Mouse (Mus musculus) intestine, embryonic 16.5 days (tissue): Measurements from ENCODE around the gene Actr3b. TPM values are rescaled to one million over a fixed set of nuclear protein-coding genes. Genes with fewer than 3 reads are reported as not detected.
"Not testable (repeated sequence)": the region's sequence is repeated elsewhere in the genome, so short reads cannot be mapped to it uniquely, and the experiment has no call there.

Experiments used
- ATAC-seq: fragments of 200-750 bp; cut with Nextera tagmentation; 2 replicates; pipeline ENCODE4 v1.8.0; 2017; ENCODE audit warnings: moderate TSS enrichment, moderate library complexity
- H3K27ac ChIP-seq: fragments of 300-500 bp; sonication (generic); 2 replicates; pipeline ENCODE4 v1.5.1; 2014; ENCODE audit warnings: mild to moderate bottlenecking, low read length
- H3K27me3 ChIP-seq: fragments of 300-500 bp; sonication (generic); replicated peaks from 2 replicates; pipeline ENCODE4 v1.6.1; 2014; ENCODE audit warnings: low read length, control low read depth, mixed read lengths; ENCODE audit not compliant: control insufficient read depth, insufficient read depth
- H3K36me3 ChIP-seq: fragments of 300-500 bp; sonication (generic); 2 replicates; pipeline ENCODE4 v1.6.1; 2014; ENCODE audit warnings: low read length, control low read depth; ENCODE audit not compliant: control insufficient read depth, insufficient read depth
- H3K4me1 ChIP-seq: fragments of 300-500 bp; sonication (generic); 2 replicates; pipeline ENCODE4 v1.6.1; 2014; ENCODE audit warnings: low read length, control low read depth, mixed read lengths; ENCODE audit not compliant: control insufficient read depth, insufficient read depth
- H3K4me2 ChIP-seq: fragments of 300-500 bp; sonication (generic); 2 replicates; pipeline ENCODE4 v1.6.1; 2014; ENCODE audit warnings: low read depth, low read length, control low read depth
- H3K4me3 ChIP-seq: fragments of 300-500 bp; sonication (generic); 2 replicates; pipeline ENCODE4 v1.5.1; 2014; ENCODE audit warnings: mild to moderate bottlenecking, low read length
- H3K9ac ChIP-seq: fragments of 300-500 bp; sonication (generic); 2 replicates; pipeline ENCODE4 v1.6.1; 2014; ENCODE audit warnings: low read depth, low read length
- H3K9me3 ChIP-seq: fragments of 300-500 bp; sonication (generic); 2 replicates; pipeline ENCODE4 v1.6.1; 2016; ENCODE audit warnings: low read length, control low read depth; ENCODE audit not compliant: control insufficient read depth
- WGBS: fragments of 180-500 bp; shearing (Covaris S2); extraction: QIAGEN DNeasy Blood & Tissue Kit; methylation state at CpG from one replicate; pipeline ENCODE4 v1.1.7; 2014; 5-methylcytosine and 5-hydroxymethylcytosine counted together
- polyA plus RNA-seq: library from polyadenylated mRNA; unstranded; fragments of >200 nt; fragmentation: Nextera tagmentation; extraction: Ambion mirVana; gene quantifications from 2 replicates; pipeline ENCODE4 v1.2.1, GENCODE M21; 2015

Actr3b gene
- polyA plus RNA-seq, 1 experiment from 2014 or later = 2.6 TPM

DNA sequence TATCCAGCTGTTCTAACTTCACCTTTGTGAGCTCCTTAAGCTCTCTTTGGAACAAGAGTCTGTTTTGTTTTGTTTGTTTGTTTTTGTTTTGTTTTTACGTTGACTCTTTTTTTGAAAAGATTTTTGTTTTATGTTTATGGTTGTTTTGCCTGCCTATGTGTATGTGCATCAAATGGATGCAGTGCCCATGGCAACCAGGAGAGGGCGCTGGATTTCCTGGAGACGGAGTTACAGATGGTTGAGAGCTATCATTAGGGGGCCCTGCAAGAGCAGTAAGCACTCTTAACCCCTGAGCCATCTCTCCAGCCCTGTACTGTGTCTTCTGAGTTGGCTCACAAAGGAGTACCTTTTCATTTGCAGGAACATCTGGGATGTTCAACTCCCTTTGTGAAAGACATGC lies 110.8 kb downstream of the Actr3b start:
- WGBS = 46% methylated on average over 3 of the region's 3 CpGs
- H3K4me3 ChIP-seq = no peak overlapping the region

DNA sequence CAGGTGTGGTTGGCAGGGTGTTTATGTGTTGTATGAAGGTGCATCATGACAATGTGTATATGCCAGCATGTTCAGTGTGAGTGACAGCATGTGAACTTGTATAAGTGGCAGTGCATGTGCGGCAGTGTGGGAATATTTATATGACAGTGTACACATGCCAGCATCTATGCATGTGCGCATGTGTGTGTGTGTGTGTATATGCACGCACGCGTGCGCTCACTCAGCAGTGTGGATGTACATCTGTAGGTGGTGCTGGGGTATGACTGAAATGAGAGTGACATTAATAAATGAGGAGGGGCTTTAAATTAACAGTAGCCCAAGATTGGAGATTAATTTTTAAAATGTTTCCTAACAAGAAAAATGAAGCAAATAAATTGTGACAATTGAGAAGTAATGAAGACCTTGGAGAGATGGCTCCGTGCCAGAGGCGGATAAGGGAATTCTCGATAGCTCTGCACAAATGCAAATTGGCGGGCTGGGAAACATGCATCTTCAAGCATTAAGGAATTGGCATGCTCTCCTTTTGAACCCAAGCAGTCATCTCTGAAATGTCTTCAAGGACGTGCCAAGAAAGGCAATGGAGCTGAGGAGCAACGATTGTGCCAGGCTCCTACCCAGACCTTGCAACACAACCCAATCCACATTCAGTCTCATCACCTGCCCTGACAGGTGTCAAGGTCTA lies 111.7 kb downstream of the Actr3b start:
- H3K4me3 ChIP-seq = no peak overlapping the region
- no peak overlapping the region for H3K9ac ChIP-seq
- no peaks in the 10 kb centered on the region for H3K4me1 ChIP-seq
- H3K4me2 ChIP-seq = no peak overlapping the region
- H3K27me3 ChIP-seq = no peaks in the 10 kb centered on the region
- ATAC-seq = no peak
- H3K27ac ChIP-seq = no peak overlapping the region
- no peaks in the 10 kb centered on the region for H3K36me3 ChIP-seq
- H3K9me3 ChIP-seq = no peaks in the 10 kb centered on the region
- 86% methylated on average over 12 of the region's 12 CpGs for WGBS

More for the DNA sequence above, 110.8 kb downstream of the Actr3b start:
- no peak overlapping the region for H3K9ac ChIP-seq
- H3K36me3 ChIP-seq = no peaks in the 10 kb centered on the region
- no peak overlapping the region for H3K27ac ChIP-seq
- ATAC-seq = no peak
- H3K4me1 ChIP-seq = no peaks in the 10 kb centered on the region
- no peaks in the 10 kb centered on the region for H3K27me3 ChIP-seq
- H3K9me3 ChIP-seq = no peaks in the 10 kb centered on the region
- H3K4me2 ChIP-seq = no peak overlapping the region

DNA sequence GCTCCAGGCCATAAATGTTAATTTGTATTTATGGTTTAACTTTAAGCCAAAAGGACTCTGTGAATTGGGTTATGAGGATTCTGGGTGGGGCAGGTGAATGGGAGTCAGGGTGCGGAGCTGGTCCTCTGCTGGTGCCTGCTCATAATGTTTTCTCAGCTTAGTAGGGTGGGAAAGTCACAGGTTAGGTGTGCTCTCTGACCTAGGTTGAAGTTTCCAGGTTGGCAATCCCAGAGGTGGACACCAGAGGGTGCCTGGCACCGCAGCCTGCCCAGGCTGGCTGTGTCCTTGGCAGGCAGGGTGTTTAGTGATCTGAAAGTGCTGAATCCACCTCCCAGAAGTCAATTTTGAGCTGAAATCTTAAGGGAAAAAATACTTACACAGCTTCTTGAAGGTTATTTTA lies 113.2 kb downstream of the Actr3b start:
- no peak overlapping the region for H3K4me3 ChIP-seq
- H3K27ac ChIP-seq = no peak overlapping the region
- H3K36me3 ChIP-seq = no peaks in the 10 kb centered on the region
- no peaks in the 10 kb centered on the region for H3K9me3 ChIP-seq
- ATAC-seq = no peak
- no peaks in the 10 kb centered on the region for H3K4me1 ChIP-seq
- no peaks in the 10 kb centered on the region for H3K27me3 ChIP-seq
- H3K4me2 ChIP-seq = no peak overlapping the region
- no peak overlapping the region for H3K9ac ChIP-seq
- WGBS = 56% methylated on average over 2 of the region's 2 CpGs

DNA sequence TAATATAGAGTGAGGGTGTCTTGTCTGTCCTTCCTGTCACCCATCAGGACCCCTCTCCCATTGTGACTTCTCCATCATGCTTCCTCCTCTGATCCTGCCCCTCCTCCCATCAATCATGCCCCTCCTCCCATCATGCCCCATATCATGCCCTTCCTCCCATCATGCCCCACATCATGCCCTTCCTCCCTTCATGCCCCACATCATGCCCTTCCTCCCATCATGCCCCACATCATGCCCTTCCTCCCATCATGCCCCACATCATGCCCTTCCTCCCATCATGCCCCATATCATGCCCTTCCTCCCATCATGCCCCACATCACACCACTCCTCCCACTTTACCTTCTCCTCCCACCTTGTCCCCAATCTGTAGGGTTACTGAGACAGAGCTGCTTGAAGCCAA lies 116.1 kb downstream of the Actr3b start:
- not testable (repeated sequence) for H3K4me1 ChIP-seq, H3K27ac ChIP-seq, H3K4me2 ChIP-seq, ATAC-seq, H3K27me3 ChIP-seq, H3K9me3 ChIP-seq, H3K9ac ChIP-seq, H3K36me3 ChIP-seq, H3K4me3 ChIP-seq

DNA sequence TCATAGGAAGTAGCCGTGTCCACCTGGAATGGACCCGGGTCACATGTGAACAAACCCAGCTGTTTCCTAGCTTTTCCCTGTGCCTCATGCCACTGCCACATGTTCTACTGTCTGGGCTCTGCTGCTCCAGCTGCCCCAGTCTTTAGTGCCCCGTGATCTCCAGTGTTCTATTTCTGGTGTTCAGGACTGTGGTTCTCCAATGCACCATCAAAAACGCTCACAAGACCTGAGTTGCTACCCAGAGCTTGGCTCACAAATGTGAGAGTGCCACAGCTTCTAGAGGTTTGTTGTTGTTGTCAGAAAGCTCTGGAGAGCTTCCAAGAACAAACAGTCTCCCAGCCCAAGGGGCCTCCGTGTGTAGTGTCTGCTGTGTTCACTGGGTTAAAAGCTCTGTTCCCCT lies 117.5 kb downstream of the Actr3b start:
- no peak for ATAC-seq
- no peaks in the 10 kb centered on the region for H3K27me3 ChIP-seq
- 82% methylated on average over 5 of the region's 5 CpGs for WGBS

DNA sequence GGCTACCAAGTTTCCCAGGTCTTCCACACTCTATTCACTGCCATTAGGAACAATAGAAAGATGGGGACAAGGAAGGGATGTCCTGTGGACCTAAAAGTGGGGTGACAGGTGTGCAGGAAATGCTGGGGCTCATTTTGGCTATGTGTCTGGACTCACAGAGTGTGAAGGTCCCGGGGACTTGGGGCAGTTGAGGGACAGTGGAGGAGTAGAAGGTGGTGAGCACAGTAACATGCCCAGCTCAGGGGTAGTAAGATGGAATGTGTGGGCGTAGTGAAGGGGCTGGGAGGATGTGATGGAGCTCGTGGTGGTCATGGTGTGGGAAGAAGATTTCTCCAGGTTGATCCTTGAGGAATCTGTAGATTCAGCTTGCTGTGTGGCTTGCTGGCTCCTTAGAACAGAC lies 118.2 kb downstream of the Actr3b start:
- Histone ChIP-seq H3K27ac (no peak overlapping the region), H3K9me3 (no peaks in the 10 kb centered on the region), H3K4me2 (no peak overlapping the region), H3K4me3 (no peak overlapping the region), H3K27me3 (no peaks in the 10 kb centered on the region), H3K4me1 (no peaks in the 10 kb centered on the region), H3K36me3 (no peaks in the 10 kb centered on the region), H3K9ac (no peak overlapping the region)
- no peak for ATAC-seq
- WGBS = 77% methylated on average over 3 of the region's 3 CpGs

More for the DNA sequence above, 117.5 kb downstream of the Actr3b start:
- Histone ChIP-seq H3K4me3 (no peak overlapping the region), H3K9ac (no peak overlapping the region), H3K27ac (no peak overlapping the region), H3K4me1 (no peaks in the 10 kb centered on the region), H3K36me3 (no peaks in the 10 kb centered on the region), H3K4me2 (no peak overlapping the region), H3K9me3 (no peaks in the 10 kb centered on the region)

DNA sequence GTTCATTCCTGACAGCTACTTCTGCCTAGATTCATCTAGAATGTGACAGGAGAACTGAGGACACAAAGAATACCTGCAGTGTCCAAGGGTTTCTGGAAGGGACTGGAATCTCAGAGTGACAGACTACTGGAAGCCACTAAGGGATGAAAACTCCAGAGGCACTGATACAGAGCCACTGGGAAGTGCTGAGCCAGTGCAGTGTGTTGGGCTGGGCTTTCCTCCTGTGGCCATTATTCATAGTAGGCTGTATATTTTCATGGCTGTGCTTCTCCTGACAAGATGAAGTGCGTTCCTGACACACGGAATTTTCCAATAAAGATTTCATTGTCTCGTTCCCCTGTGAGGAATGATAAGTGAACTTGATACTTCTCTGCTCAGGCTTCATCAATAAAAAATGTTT lies 126.9 kb downstream of the Actr3b start:
- ATAC-seq = no peak
- no peak overlapping the region for H3K4me3 ChIP-seq
- H3K27ac ChIP-seq = no peak overlapping the region
- no peaks in the 10 kb centered on the region for H3K36me3 ChIP-seq
- no peak overlapping the region for H3K9ac ChIP-seq
- H3K27me3 ChIP-seq = no peaks in the 10 kb centered on the region
- 50% methylated on average over 3 of the region's 3 CpGs for WGBS
- H3K4me2 ChIP-seq = no peak overlapping the region
- H3K9me3 ChIP-seq = peaks cover 4% of the 10 kb centered on the region; the same call in 1 of the 2 replicates
- no peaks in the 10 kb centered on the region for H3K4me1 ChIP-seq

DNA sequence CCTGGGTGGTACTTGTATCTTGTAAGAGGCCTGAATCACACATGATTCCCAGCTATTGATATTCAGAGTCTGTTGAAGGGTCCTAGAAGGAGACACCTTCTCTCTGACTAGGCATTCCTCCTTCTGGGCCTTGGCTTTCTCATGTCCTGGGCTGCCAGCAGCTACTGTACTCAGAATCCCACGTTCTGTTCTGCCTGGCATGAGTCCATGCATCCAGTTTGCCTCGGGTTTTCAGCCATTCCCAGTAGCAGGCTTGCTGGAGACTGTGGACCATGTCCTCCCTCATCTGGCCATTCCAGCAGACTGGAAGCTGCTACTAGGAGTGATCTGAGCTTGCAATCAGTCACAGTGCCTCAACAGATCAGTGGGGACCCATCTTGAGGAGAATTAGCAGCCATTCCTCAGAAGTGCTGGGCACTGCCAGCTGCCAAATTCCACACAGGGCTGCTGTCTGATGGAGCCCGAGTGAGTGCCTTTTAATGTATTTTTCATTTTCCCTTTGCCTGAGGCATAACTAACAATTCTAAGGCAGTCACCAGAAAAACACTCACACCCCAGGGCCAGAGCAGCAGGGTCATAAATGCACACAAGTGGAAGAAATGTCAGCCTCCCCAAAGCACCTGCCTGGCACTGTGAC lies 130.1 kb downstream of the Actr3b start:
- Histone ChIP-seq H3K4me1 (no peaks in the 10 kb centered on the region), H3K4me3 (no peak overlapping the region), H3K27ac (no peak overlapping the region), H3K9ac (no peak overlapping the region), H3K27me3 (no peaks in the 10 kb centered on the region), H3K36me3 (no peaks in the 10 kb centered on the region), H3K4me2 (no peak overlapping the region), H3K9me3 (peaks cover 3% of the 10 kb centered on the region; the same call in 1 of the 2 replicates)
- 45% methylated on average over 3 of the region's 3 CpGs for WGBS
- no peak for ATAC-seq

DNA sequence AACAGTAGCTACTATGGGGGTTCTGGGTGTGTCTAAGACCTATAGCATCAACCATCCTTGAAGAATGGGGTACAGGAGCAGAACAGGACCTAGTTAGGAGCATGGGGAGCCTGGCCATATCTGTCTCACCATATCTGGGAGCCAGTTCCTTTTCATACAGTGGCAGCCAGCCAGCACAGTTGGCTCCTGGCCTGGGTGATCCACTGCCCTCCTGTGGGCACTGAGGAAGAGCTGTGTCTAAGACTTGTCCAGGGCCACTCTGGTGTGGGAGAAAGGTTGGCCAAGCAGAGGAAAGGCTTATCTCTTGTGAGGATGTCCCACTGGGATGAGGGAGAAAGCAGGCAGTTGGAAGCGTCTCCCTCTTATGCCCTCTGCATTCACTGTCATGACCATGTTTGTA lies 131.5 kb downstream of the Actr3b start:
- no peak for ATAC-seq
- no peak overlapping the region for H3K9ac ChIP-seq
- no peak overlapping the region for H3K4me2 ChIP-seq
- no peak overlapping the region for H3K27ac ChIP-seq
- 85% methylated on average over 1 of the region's 1 CpGs for WGBS
- no peak overlapping the region for H3K4me3 ChIP-seq
- no peaks in the 10 kb centered on the region for H3K4me1 ChIP-seq
- no peaks in the 10 kb centered on the region for H3K27me3 ChIP-seq
- no peaks in the 10 kb centered on the region for H3K36me3 ChIP-seq
- no peaks in the 10 kb centered on the region for H3K9me3 ChIP-seq
